Mouse (Mus musculus): ENCODE results near the gene Lgals2. TPM values are rescaled to one million over a fixed set of nuclear protein-coding genes. Genes with fewer than 3 reads are reported as not detected.
A peak's percentile ranks its signal among the peaks of the same experiment; 100 is the strongest.
"Not testable (repeated sequence)": the region's sequence is repeated elsewhere in the genome, so short reads cannot be mapped to it uniquely, and the experiment has no call there.

Gene Lgals2
- total RNA-seq (2021) = not detected
- long read RNA-seq, experiment 1 = 0 reads
- long read RNA-seq, experiment 2 = 0 reads

DNA sequence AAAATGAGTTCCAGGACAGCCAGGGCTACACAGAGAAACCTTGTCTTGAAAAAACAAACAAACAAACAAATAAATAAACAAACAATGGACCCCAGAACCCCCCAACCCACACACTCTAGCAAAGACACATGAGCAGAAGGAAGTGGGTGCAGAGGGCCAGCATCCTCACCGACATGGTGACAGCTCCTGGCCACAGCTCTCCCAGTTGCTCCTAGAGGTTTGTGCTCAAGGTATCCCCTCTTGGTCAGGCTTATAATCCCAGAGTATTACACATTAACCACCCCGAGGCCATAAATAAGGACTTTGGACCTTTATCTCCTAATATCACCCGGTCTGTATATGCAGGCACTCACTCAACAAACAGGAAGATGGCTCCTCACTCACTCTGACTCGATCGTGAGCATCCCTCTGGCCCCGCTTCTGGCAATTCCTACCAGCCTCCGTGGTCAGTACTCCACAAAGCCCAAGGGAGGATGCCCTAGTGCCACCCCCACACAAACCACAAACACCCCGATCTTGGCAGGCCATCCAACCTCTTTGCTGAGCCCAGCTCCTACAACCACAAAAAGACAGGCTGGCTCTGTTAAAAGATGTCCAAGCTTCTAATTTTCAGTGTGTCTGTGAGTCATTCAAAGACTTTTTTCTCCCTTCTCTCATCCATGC is at the start of gene Lgals2:
Gene Lgals2 (minus strand): TSS at position 227 of the 663 bp plus-strand sequence.
- no peak for DNase-seq (ENCODE audit: low spot score in 2 of 2)
- intact Hi-C loops (cut with DNase I) = no loop called here

DNA sequence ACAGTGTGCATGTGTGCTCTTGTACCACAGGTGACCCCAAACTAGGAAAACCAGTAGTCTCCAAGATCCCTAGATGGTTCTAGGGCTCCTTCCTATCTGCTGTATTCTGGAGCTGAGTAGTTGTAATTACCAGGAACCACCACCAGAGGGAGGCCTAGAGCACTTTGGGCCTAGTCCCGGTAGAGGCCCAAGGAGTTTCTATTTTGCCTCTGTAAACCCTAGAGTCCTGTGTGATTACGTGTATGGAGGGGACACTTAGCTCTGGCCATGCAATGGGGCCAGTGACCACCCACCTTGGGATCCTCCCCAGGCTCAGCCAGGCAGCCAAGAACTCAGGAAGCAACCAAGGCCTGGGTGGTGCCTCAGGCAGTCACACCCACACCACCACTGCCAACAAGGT is 47.9 kb upstream of the Lgals2 start:
- DNase-seq (ENCODE audit: low spot score in 2 of 2) = peak; percentile 84 to 86
- intact Hi-C loops (cut with DNase I) = no loop called here

DNA sequence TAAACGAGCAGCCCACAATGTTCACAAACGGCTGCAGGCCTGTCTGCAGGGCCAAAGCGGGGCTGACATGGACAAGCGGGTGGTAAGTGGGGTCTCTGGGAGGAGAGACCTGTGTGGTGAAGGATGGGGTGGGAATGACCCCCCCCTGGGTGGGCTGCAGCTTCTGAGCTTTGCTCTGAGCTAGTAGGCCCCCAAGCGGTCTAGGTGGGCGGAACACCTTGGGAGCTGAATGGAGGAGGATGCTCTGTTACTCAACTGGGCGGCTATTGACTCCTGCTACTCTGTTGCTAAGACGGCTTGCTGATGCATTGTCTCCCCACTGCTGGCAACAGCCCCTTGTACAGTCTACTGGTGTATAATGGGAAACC is 46.1 kb upstream of the Lgals2 start:
- intact Hi-C loops (cut with DNase I) = no loop called here

DNA sequence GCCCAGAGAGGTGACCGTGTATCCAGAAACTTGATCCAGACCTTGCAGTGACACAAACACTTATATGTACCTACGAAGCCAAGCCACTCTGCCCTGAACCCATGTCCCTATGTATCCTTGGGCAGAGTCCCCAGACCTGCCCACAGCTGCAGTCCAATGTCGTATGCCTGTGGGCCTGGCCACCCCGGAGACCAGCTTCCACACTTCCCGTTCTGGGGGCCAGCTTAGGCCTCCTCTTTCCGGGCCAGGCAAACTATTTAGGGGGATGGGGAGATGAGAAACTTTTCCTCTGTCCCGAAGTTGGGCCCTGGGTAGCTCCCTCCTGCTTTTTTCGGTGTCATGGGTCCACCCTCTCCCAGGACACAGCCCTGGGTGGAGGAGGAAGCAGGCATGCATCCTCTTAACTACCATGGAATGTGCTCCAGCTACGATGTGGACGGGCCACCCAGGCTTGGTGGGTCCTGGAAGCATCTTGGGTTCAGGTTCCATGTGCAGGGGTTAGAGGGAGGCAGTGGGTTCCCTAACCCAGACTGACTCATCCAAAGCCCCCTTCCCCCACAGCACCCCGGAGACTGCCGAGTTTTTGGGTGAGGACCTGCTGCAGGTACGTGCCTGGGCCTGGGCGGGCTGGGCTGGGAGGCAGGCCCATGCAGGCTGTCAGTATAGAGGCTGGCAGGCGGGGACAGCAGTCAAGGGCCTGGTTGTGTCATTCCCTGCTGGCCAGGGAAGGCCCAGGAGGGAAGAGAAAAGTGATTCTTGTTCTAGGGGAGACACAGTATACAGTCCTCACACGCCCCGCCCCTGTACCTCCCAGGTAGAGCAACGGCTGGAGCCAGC is 45.5 kb upstream of the Lgals2 start:
- intact Hi-C loops (cut with DNase I) = no loop called here
- DNase-seq (ENCODE audit: low spot score in 2 of 2) = no peak

More for the DNA sequence above, 46.1 kb upstream of the Lgals2 start:
- DNase-seq (ENCODE audit: low spot score in 2 of 2) = no peak

DNA sequence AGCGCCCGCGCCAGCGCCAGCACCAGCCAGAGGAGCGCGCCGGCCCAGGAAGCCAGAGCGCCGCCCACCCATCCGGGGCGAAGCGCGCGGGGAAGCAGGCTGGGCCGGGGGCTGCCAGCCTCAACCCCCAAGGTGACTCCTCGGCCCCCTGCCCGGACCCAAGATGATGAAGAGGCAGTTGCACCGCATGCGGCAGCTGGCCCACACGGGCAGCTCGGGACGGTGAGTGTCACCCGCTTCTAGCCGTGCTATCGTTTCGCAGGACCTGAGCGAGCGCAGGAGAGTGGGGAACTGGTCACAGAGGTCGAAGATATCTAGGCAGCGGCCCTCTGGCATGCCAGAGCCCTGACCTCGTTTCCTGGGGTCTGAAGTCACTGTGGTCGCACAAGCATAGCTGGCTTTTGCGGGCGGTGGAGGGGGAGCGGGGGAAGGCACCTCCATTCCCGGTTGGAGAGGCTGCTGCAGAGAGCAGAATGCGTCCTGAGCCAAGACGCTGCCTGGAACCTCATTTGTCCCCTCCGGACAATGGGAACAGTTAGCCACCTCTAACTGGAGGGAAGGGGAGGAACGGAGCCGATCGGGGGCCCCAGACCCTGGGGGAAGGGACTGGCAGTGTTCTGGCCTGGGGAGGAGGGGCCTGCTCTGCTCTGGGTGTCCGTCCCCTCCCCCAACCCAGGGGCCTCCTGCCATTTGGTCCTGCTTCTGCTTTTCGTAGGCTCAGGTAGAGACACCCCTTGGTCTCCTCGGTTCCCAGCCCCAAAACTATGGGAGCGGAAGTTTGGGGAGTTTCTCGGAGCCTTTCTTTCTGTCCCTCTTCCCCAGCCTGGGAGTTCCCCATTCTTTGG is 44.6 kb upstream of the Lgals2 start, which contains the start of gene Sh3bp1:
Gene Sh3bp1 (plus strand): TSS at position 29 of the 845 bp plus-strand sequence.
- intact Hi-C loops (cut with DNase I) = no loop called here
- peak in 1 of 2 experiments; percentile 60 for DNase-seq (ENCODE audit: low spot score in 2 of 2)

DNA sequence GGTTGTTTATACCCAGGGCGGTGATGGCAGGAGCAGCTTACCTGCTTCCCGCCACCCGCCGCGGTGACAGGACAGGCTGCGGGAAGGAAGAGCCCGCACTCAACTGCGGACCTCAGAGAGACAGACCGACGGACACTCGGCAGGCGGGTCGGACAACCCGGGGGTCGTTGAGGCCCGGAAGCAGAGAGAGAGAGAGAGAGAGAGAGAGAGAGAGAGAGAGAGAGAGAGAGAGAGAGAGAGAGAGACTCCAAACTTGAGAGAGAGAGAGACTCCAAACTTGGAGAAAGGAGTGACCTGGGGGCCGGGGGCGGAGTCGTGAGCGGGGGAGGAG is 44.0 kb upstream of the Lgals2 start, which contains the start of gene Gm49510:
Gene Gm49510 (plus strand): TSS at position 259 of the 331 bp plus-strand sequence.
- no peak for DNase-seq (ENCODE audit: low spot score in 2 of 2)
- intact Hi-C loops (cut with DNase I) = no loop called here

DNA sequence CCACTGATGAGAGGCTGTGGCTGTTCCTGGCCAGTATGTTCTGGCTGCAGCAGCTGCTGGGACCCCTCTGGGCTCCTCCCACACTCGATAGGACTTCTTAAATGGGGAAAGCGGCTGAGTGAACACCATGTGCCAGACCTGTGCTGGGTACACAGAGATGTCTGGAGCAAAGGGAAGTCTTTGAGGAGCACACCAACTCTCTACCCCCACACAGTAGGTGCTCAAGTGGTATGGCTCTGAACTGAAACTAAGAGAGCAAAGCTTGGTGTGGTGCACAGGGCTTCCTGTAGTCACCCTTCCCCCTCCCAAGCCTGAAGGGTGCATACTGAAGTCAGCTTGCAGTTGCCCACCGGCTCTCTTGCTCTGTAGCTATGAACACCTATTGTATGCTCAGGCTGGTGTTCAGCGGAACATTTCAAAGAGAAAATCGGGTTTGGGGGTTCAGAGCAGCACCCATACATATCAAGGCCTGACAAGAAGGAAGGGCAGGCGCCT is 43.2 kb upstream of the Lgals2 start:
- intact Hi-C loops (cut with DNase I) = no loop called here
- no peak for DNase-seq (ENCODE audit: low spot score in 2 of 2)

DNA sequence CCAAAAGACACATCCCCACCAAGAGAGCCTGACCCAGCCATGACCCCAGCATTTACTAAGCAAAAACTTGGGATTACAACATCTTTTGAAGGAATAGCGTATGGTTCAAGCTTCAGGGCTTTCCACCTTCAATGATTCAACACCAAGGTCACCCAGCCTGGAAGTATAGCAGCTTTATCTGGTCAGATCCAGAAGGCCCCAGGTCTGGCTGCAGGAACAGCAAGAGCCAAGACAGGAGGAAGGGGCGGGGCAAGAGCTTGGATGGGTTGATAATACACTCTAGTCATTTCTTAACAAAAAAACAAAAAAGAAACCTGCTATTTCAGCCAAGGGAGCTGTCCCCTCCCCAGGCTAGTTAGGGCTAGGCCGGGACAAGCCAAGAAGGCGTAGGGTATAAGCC is 42.2 kb upstream of the Lgals2 start:
- DNase-seq (ENCODE audit: low spot score in 2 of 2) = no peak
- intact Hi-C loops (cut with DNase I) = no loop called here

DNA sequence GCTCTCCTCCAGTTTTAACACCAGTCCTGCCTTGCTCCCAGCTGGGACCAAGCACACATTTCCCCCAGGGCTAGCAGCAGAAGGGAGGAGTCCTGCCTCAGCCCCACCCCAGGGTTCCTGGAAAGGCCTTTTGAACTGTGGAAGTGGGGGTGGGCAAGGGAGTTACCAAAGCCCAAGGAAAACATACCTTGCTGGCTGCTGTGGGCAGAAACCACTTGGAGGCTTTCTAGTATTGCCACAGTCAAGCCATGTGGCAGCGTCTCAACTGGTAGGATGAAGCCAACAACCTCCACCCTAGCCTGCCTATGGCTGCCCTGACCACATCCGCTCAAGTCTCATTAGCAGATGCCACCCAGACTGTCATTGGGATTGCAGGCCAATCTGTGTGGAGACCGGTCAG is 40.8 kb upstream of the Lgals2 start:
- DNase-seq (ENCODE audit: low spot score in 2 of 2) = no peak
- intact Hi-C loops (cut with DNase I) = no loop called here

DNA sequence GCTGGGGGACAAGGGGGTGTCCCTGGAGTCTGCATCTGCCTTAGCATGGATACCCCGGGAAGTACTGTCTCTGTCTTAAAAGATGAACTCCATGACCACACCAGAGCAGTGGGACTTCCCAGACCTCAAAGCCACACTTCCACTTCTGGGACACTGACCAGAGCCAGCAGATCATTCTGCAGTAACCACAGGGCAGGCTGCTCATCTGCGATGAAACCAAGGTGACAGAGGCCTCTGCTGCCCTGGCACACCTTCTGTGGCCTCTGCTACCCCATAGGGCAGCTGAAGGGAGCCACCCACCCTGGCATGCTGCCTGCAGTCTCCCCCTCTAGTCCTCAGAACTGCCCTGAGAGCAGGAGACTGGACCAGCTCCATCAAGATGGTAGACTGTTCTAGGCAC is 40.4 kb upstream of the Lgals2 start:
- no peak for DNase-seq (ENCODE audit: low spot score in 2 of 2)
- intact Hi-C loops (cut with DNase I) = no loop called here

DNA sequence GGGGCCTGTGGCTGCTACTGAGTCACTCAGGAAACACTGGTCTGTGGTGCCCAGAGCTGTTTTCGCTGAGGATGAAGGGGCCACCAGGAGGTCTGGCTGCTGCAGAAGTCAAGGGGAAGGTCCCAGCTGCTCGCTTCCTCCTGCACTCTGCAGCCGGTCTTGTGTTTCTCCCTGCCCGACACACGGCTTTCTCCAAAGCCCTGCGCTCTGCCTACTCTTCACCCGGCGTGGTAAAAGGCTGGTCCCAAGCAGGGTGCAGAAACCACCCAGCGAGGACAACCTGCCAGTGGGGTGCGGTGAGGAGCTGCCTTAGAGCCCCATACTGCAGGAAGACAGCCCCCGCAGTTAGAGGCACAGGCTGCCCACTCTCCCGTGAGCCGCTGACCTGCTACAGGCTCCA is 39.4 kb upstream of the Lgals2 start:
- no peak for DNase-seq (ENCODE audit: low spot score in 2 of 2)
- intact Hi-C loops (cut with DNase I) = no loop called here

DNA sequence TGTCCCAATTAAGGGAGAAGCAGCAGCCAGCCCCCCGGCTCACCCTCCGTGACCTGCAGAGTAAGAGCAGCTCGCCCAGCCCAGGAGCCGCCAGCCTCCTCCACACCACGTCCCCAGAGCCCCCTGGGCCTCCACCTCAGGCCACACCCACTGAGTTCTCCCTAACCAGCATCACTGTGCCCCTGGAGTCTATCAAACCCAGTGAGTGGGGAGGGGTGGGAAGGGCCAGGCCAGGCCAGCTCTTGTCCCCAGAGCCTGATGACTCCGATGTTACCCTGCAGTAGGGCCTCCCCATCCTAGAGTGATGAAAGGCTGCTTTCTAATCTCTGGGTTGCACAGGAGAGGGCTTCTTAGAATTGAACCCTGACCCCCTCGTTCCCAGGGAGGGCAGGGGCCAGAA is 37.1 kb upstream of the Lgals2 start:
- DNase-seq (ENCODE audit: low spot score in 2 of 2) = no peak
- intact Hi-C loops (cut with DNase I) = no loop called here

DNA sequence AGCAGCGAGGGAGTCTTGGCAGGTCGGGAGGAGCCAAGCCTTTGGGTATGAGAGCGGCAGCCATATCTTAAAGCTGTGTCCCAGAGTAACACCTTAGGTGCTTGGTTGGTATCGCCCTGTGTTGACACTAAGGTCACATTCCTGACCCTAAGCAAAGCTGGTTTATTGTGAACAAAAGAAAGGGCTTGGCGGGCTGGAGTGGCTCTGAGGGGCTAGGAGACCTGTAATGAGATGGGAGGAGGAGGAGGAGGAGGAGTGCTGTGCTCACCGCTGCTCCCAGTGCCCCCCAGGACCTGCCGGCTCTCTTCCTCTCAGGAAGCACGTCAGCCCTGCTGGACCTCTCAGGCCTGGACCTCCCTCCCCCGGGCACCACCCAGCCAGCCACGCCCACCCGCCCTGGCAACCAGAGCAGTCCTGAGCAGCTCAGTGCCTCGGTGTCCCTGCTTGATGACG is 34.1 kb upstream of the Lgals2 start:
- DNase-seq (ENCODE audit: low spot score in 2 of 2) = no peak
- intact Hi-C loops (cut with DNase I) = no loop called here

DNA sequence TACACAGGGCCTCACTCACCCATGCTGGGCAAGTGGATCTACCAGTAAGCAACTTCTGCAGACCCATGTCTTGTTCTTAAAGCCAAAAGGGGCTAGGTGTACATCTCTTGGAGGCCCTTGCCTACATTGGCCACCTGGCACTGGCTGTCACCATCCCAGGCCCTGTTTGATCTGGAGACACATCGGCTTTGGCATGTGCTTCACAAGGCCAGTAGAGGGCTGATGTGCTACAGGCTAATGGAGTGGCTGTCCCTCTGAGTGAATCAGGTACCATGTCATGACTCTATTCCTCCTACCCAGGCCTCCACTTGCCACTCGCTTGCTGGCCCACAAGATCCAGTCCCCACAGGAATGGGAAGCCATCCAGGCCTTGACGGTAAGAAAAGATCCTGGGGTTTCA is 26.5 kb upstream of the Lgals2 start:
- intact Hi-C loops (cut with DNase I) = no loop called here
- no peak for DNase-seq (ENCODE audit: low spot score in 2 of 2)

DNA sequence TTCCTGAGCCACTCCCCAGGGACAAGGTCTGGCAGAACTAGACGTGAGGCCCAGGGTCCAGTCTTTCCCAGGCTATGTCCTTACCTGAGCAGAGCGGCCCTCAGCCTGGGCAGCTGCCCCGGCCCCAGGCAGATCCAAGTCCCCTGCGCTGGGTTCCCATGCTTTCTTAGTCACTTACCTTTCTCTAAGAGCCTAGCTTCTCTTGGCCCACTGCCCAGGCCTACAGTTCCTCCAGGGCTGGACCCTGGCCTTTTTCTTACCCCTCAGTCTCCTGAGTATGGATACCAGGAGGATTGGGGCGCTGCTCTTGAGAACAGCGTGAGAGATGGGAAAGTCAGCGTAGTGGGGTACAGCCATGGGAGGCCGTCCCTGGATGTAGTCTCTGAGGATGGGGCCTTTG is 25.1 kb upstream of the Lgals2 start:
- DNase-seq (ENCODE audit: low spot score in 2 of 2) = no peak

DNA sequence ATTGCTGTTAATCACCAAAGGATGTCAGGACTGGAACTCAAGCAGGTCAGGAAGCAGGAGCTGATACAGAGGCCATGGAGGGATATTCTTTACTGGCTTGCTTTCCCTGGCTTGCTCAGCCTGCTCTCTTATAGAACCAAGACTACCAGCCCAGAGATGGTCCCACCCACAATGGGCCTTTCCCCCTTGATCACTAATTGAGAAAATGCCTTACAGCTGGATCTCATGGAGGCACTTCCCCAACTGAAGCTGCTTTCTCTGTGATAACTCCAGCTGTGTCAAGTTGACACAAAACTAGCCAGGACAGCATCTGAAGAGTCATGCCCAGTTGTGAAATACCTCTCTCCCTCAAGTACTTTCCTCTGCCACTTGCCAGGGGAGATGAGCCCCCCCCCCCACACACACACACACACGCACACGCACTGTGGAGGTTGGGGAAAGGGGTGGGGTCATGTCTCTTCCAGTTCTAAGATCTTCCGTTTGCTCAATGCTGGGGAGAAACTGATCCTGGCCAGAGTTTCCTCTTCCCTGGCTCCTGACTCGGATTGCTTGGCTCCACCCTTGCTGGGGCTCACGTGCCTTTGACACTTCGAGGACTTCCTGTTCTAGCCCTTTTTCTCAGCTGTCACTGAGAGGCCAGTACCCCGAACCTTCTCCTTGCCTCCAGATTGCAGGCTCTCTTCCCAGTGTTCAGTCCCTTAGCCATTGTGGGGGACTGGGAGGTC is 23.6 kb upstream of the Lgals2 start:
- DNase-seq (ENCODE audit: low spot score in 2 of 2); intact Hi-C loops (cut with DNase I): not testable (repeated sequence)

More for the DNA sequence above, 25.1 kb upstream of the Lgals2 start:
- intact Hi-C loops (cut with DNase I) = no loop called here

DNA sequence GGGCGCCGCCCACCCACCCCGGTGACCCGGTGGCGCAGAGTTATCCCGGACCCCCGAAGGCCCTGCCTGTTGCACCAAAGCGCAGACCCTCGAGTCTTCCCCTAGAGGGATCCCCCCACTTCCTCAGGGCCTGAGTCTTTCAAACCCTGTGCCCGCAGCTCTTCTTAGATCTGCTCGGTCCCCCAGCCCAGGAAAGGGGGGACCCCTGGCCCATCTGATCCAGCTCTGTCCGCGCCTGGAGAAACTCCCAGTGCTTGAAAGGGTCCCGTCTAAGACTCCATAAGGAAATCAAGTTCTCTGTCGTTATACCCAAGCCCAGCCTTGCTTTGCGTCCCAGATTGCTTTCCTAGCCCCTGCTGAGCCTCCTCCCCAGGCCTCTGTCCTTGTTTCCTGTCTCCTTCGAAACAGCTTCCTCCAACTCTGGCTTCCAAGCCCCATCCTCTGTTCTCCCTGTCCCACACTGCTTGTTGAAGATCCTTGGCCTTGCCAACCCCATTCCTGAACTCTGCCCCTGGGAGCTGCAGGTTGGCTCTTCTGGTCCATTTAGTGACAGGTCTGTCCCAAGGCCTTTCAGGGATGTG is 22.6 kb upstream of the Lgals2 start:
- DNase-seq (ENCODE audit: low spot score in 2 of 2) = no peak
- intact Hi-C loops (cut with DNase I) = no loop called here

DNA sequence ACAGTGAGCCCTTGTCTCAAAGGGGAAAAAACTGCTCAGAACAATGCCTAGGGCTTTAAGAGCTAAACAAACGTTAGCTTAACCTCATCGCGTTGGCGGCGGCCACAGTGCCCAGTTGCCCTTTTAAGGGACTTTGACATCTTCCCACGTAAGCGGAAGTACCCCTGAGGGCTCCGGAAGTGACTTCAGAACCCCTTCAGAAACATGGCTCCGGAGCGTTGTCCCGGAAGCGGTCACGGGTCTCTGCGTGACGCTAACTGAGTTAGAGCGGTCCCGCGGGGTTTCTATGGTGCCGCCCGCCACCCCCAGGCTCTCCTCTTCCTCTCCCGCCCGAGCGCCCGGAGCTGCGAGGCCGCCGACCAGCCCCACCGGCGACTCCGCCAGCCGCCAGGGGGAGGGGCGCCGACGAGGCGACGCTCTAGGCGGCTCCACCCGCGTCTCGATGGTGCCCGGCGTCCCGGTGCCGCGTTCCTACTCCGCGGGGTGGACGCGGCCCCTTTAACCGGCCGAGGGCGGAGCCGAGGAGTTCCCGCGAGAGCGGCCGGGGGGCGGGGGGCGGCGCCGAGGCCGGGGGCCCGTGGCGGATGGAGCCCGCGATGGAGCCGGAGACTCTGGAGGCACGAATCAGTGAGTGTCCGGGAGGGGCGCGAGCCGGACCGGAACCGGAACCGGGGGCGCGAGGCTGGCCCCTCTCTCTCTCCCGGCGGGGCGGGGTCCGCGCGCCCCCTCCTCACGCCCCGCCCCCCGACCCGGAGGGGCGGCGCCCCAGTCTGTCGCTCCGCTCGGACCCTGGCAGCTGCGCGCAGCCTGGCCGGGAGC is 21.9 kb upstream of the Lgals2 start, which contains the start of gene Gga1:
Gene Gga1 (plus strand): TSS at position 200 of the 819 bp plus-strand sequence.
- intact Hi-C loops (cut with DNase I) = no loop called here
- DNase-seq (ENCODE audit: low spot score in 2 of 2) = peak; percentile 95 to 97

Measured in left cerebral cortex, postnatal 14 days (tissue).